Mouse (Mus musculus) c-Kit-positive CD71-positive TER-119-negative erythroid progenitor cells, embryonic 14.5 days (primary cell): ENCODE measurements around the gene Dact1.

Experiments
- DNase-seq: peaks from one replicate; pipeline ENCODE4 v3.0.0-alpha.2; 2013; ENCODE audit warnings: low read depth

The Dact1 gene

DNA sequence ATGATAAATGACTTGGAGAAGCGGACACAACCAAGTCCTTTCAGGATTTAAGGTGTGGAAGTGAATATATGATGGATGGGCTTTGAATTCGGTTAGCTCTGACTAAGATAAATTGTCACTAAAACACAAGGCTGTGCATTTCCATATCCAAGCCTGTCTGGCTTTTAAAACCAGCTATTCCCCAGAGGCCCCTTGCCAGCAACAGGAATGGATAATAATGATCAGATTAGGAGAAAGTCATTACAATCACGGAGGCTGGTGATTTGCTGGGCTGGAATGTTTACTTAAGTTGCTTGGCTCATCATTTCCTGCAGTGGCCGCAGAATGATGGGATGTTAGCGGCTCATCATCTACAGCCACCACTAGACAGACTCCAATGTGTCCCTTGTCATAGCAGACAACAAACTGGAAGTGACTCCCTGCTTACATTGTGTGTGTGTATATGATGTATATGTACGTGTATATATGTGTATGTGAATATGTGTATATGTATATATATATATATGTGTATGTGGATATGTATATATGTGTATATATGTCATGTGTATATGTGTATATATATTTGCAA lies 28.3 kb downstream of the Dact1 start:
- DNase-seq, result no peak

DNA sequence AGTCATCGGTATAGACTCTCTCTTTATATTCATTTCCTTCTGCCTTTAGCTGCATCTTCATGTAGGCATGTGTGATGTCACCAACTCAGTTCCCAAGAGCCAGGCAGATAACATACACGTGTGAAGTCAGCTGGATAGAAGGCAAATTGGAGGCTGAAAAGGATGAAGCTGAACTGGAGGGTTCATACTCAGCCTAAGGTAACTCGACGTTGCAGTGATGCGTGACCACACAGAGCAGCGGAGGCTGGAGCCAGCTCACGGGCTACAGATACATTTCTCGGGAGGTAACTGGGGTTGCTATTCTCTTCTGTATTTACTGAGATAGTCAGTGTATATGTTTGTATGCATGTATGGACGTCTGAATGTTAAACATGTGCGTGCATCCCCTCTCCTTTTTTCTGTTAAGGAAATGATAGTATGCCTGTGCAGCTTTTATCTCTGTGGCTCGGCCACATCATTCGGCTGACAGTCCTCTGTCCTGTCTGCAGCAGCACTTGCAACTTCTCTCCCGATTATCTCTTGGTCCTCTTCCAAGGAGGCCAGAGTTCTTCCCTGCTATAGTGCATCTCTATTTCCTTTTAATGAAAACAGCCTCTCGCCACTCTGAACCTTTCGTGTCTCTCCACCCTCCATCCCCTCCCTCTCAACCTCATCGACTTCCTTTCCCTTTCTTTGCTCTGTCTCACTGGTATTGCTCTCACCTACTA lies 29.6 kb downstream of the Dact1 start:
- no peak for DNase-seq

GRCm38 (mm10) chr12:71342397-71342796 lies 32.7 kb downstream of the Dact1 start:
- no peak for DNase-seq

DNA sequence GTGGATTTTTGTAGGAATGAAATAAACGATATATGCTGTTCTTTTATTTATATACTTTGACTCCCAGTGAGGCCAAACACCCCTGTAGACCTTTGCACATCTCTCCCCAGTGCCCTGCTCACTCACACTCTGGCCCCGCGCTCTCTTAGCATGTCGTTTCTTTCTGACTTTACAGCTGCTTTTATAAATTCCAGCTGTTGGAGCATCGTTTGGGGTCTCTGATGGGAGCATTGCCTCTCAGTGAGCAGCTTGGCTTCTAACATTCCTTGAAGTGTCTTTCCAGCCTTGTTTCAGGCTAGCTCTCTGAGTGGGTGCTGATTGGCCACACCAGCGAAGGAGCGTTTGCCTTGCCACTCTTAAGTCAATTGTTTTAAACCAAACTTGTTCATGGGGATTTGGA lies 35.8 kb downstream of the Dact1 start:
- DNase-seq, result no peak

GRCm38 (mm10) chr12:71346071-71346470 lies 36.4 kb downstream of the Dact1 start:
- no peak for DNase-seq

GRCm38 (mm10) chr12:71348401-71348896 lies 38.8 kb downstream of the Dact1 start:
- DNase-seq, result no peak

GRCm38 (mm10) chr12:71350077-71350476 lies 40.4 kb downstream of the Dact1 start:
- DNase-seq, result no peak

- DNase-seq, result no peak
Measured at GRCm38 (mm10) chr12:71354656-71355055, 45.0 kb downstream of the Dact1 start.

- no peak for DNase-seq
Measured at GRCm38 (mm10) chr12:71355092-71355491, 45.4 kb downstream of the Dact1 start.

DNA sequence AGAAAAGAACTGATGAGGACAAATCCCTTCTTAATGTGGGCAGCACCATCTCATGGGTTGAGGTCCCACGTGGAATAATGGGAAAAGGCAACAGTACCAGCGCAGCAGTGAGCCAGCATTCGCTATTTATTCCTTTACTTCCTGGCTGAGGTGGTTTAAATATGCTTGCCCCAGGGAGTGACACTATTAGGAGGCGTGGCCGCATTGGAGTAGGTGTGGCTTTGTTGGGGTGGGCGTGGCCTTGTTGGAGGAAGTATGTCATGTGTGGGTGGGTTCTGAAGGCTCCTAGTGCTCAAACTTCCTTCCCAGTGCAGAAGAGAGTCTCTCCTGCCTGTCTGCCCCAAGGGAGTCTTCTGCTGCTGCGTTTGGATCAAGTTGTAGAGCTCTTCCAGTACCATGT lies 51.9 kb downstream of the Dact1 start:
- no peak for DNase-seq

DNA sequence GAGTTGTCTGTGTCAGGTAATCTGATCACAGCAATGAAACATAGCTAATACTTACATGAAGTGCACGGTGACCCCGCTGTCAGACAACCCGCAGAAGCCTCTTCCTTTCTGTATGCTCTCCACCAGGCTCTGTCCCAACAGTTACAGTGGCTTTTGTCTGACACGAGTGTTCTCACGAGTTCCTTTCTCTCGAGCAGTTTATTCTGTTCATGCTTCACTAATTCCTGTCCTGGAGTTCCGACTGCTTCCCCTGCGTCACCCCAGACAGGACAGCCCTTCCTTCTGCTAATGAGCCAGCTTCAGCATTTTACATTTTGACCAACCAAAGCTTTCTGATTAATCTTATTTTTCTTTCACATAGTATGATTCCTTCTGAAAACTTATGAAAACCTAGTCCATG lies 52.7 kb downstream of the Dact1 start:
- no peak for DNase-seq

DNA sequence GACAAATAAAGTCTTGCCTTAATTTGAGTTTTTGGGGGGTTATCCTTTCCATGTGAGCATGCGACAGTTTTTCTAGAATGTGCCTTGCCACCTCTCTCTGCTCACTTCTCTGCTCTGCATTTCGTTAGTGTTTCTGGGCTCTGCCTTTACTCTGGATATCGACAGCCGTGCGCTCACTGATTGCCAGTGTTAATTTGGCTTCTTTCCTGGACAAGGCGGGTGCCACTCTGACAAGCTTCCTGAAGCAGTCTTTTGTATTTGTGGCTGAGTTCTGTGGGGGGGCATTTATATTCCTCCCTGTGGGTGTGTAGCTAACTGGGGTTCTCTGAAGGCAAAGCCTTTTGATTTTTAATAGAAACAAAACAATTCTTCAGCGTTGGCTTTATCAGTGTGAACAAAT lies 54.4 kb downstream of the Dact1 start:
- no peak for DNase-seq

DNA sequence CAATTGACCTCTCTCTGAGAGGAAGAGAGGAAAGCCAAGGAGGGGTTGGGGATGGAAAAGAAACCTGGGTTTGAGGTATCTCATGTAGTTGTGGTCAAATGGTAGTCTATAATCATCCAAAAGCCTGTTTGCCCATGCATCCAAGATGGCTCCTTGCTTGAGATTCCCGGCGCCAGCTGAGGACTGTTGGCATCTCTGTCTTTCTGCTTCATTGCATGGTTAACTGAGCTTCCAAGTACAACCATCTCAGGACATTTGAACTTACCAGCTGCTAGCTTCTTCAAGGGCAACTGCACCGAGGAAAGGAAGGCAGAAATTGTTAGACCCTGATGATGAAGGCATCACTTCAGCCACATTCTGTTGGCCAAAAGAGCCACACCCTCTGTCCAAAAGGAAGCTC lies 54.8 kb downstream of the Dact1 start:
- DNase-seq, result no peak

DNA sequence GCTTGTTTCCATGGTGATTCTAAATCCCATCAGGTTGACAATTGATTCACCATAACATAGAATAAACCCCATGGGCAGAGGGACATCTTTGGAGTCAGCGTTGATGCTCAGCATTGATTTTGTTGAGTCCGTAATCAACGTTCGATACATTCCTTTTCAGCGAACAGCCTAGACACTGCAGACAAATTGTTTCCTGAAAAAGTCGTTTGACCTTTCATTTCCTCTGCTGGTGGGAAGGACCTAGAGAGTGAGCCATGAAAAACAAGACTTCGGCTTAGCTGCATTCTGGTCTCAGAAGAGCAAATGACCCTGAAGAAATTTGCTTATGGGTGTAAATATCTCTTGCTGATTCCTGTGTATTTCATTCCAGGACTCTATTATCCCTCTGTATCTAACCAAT lies 55.5 kb downstream of the Dact1 start:
- DNase-seq, result no peak

DNA sequence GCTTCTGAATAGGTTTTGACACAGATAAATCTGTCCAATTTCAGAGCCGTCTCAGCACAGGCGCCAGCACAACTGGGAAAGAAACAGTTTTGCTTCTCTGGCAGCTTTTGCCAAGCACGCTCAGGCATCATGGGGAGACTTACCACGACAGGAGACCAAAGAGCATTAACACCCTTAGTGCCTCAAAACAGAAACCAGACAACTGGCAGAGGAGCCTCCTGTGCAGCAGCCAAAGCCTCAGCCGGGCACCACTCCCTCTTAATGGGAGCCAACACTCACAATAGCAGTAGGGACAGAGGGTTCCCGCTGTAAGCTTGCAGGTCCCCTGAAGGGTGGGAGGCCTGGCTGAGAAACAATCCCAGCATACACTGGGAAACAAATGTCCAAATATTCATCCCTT lies 56.5 kb downstream of the Dact1 start:
- no peak for DNase-seq

- no peak for DNase-seq
Measured at GRCm38 (mm10) chr12:71368631-71369030, 58.9 kb downstream of the Dact1 start.
